ENCODE assay signal across 24 mouse cellular contexts in genomic region chr6:140411996-140412395, GRCm38 (mm10).
"Had no signal": no experiment of that assay in that cellular context is flagged by ENCODE, and none has a peak within 500 bp of the region (broad histone marks: within the 10 kb centered on the region; RNA-seq: fewer than 3 reads in every experiment).

No protein-coding gene starts in this region.

- H3K27ac ChIP-seq: gastrocnemius, adult 2 months; heart, embryonic 10.5 days; hindbrain, embryonic 10.5 days; hindbrain, embryonic 12.5 days; hindbrain, embryonic 14.5 days; intestine, embryonic 15.5 days; kidney, postnatal 0 days; layer of hippocampus, adult 2 months; limb, embryonic 13.5 days; limb, embryonic 15.5 days; liver, embryonic 12.5 days; liver, embryonic 14.5 days had no signal

- H3K9me3 ChIP-seq: heart, embryonic 10.5 days; hindbrain, embryonic 10.5 days; hindbrain, embryonic 12.5 days; intestine, embryonic 15.5 days; limb, embryonic 15.5 days; liver, embryonic 12.5 days had no signal

- H3K9ac ChIP-seq: heart, embryonic 12.5 days; hindbrain, embryonic 12.5 days; hindbrain, embryonic 14.5 days; intestine, embryonic 15.5 days; limb, embryonic 13.5 days; limb, embryonic 15.5 days; liver, embryonic 12.5 days; liver, embryonic 14.5 days had no signal

- H3K27me3 ChIP-seq: heart, embryonic 12.5 days; hindbrain, embryonic 12.5 days; intestine, embryonic 15.5 days; limb, embryonic 13.5 days; limb, embryonic 15.5 days; liver, embryonic 12.5 days had no signal

- H3K4me2 ChIP-seq: heart, embryonic 12.5 days; hindbrain, embryonic 12.5 days; hindbrain, embryonic 14.5 days; intestine, embryonic 15.5 days; limb, embryonic 13.5 days; limb, embryonic 15.5 days; liver, embryonic 12.5 days had no signal

- H3K4me1 ChIP-seq: heart, embryonic 10.5 days; heart, embryonic 12.5 days; hindbrain, embryonic 10.5 days; hindbrain, embryonic 12.5 days; intestine, embryonic 15.5 days; limb, embryonic 13.5 days; limb, embryonic 15.5 days; liver, embryonic 12.5 days had no signal

- H3K36me3 ChIP-seq: heart, embryonic 10.5 days; heart, embryonic 12.5 days; hindbrain, embryonic 10.5 days; hindbrain, embryonic 12.5 days; intestine, embryonic 15.5 days; limb, embryonic 13.5 days; limb, embryonic 15.5 days; liver, embryonic 12.5 days had no signal

- ATAC-seq: hindbrain, embryonic 16.5 days; inflammation-experienced regulatory T-cells, adult 6 months; intestine, embryonic 15.5 days; intestine, postnatal 0 days; liver, embryonic 12.5 days had no signal

- DNase-seq: gastrocnemius, adult 2 months; gastrocnemius, postnatal 10 days; gastrocnemius, postnatal 25 days; heart, adult 18-20 months; heart, postnatal 10 days; heart, postnatal 4 days; kidney, adult 18-20 months; kidney, adult 8-10 months; left cerebral cortex, postnatal 4 days had no signal

- H3K4me3 ChIP-seq: gastrocnemius, adult 2 months; heart, embryonic 10.5 days; heart, embryonic 12.5 days; hindbrain, embryonic 10.5 days; hindbrain, embryonic 12.5 days; intestine, embryonic 15.5 days; layer of hippocampus, adult 2 months; limb, embryonic 13.5 days; limb, embryonic 15.5 days; liver, embryonic 12.5 days had no signal
